Mouse (Mus musculus) heart, embryonic 13.5 days (tissue): Measurements from ENCODE around the gene Nlrp4b. TPM values are rescaled to one million over a fixed set of nuclear protein-coding genes. Genes with fewer than 3 reads are reported as not detected.
"Not testable (repeated sequence)": the region's sequence is repeated elsewhere in the genome, so short reads cannot be mapped to it uniquely, and the experiment has no call there.

Experiments used
- ATAC-seq: fragments of 200-750 bp; cut with Nextera tagmentation; 2 replicates; pipeline ENCODE4 v1.8.0; 2017; ENCODE audit warnings: moderate TSS enrichment; ENCODE audit not compliant: insufficient number of reproducible peaks, low FRiP score, low TSS enrichment; ENCODE audit errors: extremely low read depth
- H3K27ac ChIP-seq: fragments of 300-500 bp; sonication (generic); replicated peaks from 2 replicates; pipeline ENCODE4 v1.5.1; 2015; ENCODE audit warnings: moderate library complexity, mild to moderate bottlenecking, inconsistent platforms
- H3K27me3 ChIP-seq: fragments of 300-500 bp; sonication (generic); replicated peaks from 2 replicates; pipeline ENCODE4 v1.6.1; 2015; ENCODE audit warnings: mild to moderate bottlenecking, inconsistent platforms
- H3K36me3 ChIP-seq: fragments of 300-500 bp; sonication (generic); 2 replicates; pipeline ENCODE4 v1.6.1; 2015; ENCODE audit warnings: mild to moderate bottlenecking, inconsistent platforms
- H3K4me1 ChIP-seq: fragments of 300-500 bp; sonication (generic); 2 replicates; pipeline ENCODE4 v1.6.1; 2015; ENCODE audit warnings: inconsistent platforms
- H3K4me2 ChIP-seq: fragments of 300-500 bp; sonication (generic); 2 replicates; pipeline ENCODE4 v1.6.1; 2015; ENCODE audit warnings: inconsistent platforms, mild to moderate bottlenecking, moderate library complexity
- H3K4me3 ChIP-seq: fragments of 300-500 bp; sonication (generic); 2 replicates; pipeline ENCODE4 v1.5.1; 2015; ENCODE audit warnings: moderate library complexity, mild to moderate bottlenecking, inconsistent platforms
- H3K9ac ChIP-seq: fragments of 300-500 bp; sonication (generic); 2 replicates; pipeline ENCODE4 v1.6.1; 2015; ENCODE audit warnings: inconsistent platforms, mild to moderate bottlenecking, moderate library complexity
- H3K9me3 ChIP-seq: fragments of 300-500 bp; sonication (generic); 2 replicates; pipeline ENCODE4 v1.6.1; 2016; ENCODE audit warnings: inconsistent platforms
- WGBS: fragments of 180-500 bp; shearing (Covaris S2); methylation state at CpG from one replicate; pipeline ENCODE4 v1.1.7; 2015; ENCODE audit warnings: mixed read lengths; 5-methylcytosine and 5-hydroxymethylcytosine counted together
- polyA plus RNA-seq: library from polyadenylated mRNA; unstranded; fragments of >200 nt; fragmentation: Nextera tagmentation; extraction: Ambion mirVana; gene quantifications from 2 replicates; pipeline ENCODE4 v1.2.1, GENCODE M21; 2015

Nlrp4b gene
- not detected in 2 replicates for polyA plus RNA-seq

DNA sequence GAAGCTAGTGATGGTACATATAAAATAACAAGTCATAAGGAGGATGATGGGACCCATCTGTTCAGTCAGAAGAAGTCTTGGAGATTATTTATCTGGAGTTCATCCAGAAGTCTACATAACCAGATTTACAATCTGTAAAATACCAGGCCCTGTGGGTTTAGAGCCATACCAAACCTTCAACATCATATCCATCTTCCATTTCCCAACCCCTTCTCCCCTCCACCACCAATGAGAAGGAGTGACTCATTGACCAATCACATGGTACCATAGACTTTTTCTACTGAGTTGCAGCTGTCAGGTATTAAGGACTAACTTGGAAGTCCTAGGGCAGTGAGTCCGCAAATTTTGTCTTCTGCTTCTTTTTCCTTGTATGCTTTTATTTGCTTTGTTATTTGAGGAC lies at the start of gene Nlrp4b:
Nlrp4b (plus strand) TSS at position 301 of the 400 bp plus-strand sequence.
- Histone ChIP-seq H3K4me3 (no peak within 1 kb of the TSS), H3K27me3 (no peaks in the 10 kb centered on the region), H3K4me1 (no peaks in the 10 kb centered on the region), H3K27ac (no peak within 1 kb of the TSS), H3K36me3 (no peaks in the 10 kb centered on the region), H3K9me3 (peaks cover 33% of the 10 kb centered on the region), H3K4me2 (no peak within 1 kb of the TSS), H3K9ac (no peak within 1 kb of the TSS)
- no peak for ATAC-seq
- WGBS = 75% methylated on average over 1 of the region's 1 CpGs

DNA sequence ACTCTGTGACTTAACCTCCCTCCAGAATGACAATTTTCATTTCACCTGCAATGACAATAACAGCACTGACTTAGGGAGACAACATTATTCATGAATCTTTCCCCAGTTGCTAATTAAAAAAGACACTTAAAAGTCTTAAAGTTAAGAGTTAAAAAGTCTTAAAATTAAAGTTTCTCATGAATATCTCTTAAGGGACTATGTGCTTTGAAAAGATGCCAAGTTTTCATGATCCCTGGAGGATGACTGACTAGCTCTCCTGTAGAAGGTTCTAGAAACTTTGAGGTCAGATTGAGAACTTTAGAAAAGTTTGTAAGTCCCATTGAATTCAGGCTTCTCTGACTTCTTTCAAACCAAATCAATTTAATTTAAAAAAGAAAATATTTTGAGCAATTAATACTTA lies 66.7 kb downstream of the Nlrp4b start, which contains the start of gene Vmn1r71:
Vmn1r71 (minus strand) TSS at position 101 of the 400 bp plus-strand sequence.
- H3K9ac ChIP-seq = no peak within 1 kb of the TSS
- H3K27me3 ChIP-seq = no peaks in the 10 kb centered on the region
- H3K4me3 ChIP-seq = no peak within 1 kb of the TSS
- H3K36me3 ChIP-seq = no peaks in the 10 kb centered on the region
- peaks cover 30% of the 10 kb centered on the region for H3K9me3 ChIP-seq
- H3K27ac ChIP-seq = no peak within 1 kb of the TSS
- H3K4me2 ChIP-seq = no peak within 1 kb of the TSS
- H3K4me1 ChIP-seq = no peaks in the 10 kb centered on the region
- no peak for ATAC-seq

DNA sequence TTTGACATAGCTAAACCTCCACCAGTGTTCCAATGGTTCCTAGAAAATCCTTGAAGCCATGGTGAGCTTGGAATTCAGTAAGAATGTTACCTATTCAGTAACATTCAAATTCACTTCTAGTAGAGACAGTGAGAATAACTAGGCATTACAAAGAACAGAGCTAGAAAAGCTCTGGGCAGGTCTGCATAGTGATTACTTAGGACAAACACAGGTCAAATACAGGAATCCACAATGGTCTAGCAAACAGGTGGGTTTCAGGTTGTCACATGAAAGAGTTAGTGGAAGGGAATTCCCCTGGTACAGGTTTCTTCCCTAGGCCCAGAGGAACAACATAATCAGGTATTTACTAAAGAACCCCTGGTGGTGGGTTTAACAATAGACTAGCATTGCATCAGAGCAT lies 70.0 kb downstream of the Nlrp4b start:
- not testable (repeated sequence) for H3K4me3 ChIP-seq, H3K36me3 ChIP-seq, ATAC-seq, H3K27me3 ChIP-seq, H3K4me1 ChIP-seq, H3K9ac ChIP-seq, H3K27ac ChIP-seq, H3K4me2 ChIP-seq
- H3K9me3 ChIP-seq = peaks cover 23% of the 10 kb centered on the region

Other genes with a start within 250 kb of the Nlrp4b start
- gene Vmn1r67, start 244.5 kb upstream of the Nlrp4b start, polyA plus RNA-seq = not detected in 2 replicates
- 6.3 and 6.5 TPM in 2 replicates for gene Zik1, start 192.4 kb upstream of the Nlrp4b start, polyA plus RNA-seq
- not detected in 2 replicates for gene Vmn1r68, start 129.3 kb upstream of the Nlrp4b start, polyA plus RNA-seq
- not detected in 2 replicates for gene Vmn1r69, start 74.1 kb upstream of the Nlrp4b start, polyA plus RNA-seq
- gene Vmn1r70, start 56.3 kb upstream of the Nlrp4b start, polyA plus RNA-seq = not detected in 2 replicates
- not detected in 2 replicates for gene Vmn1r71, start 66.6 kb downstream of the Nlrp4b start, polyA plus RNA-seq
- gene Zscan4b, start 217.3 kb downstream of the Nlrp4b start, polyA plus RNA-seq = not detected in 2 replicates